Mouse (Mus musculus) olfactory bulb, adult 2 months (tissue): Measurements from ENCODE around the gene Syncrip.

Source experiments
- CTCF ChIP-seq: fragments of 200-500 bp; IDR thresholded peaks from 2 replicates; pipeline ENCODE4 v1.5.1; 2012; ENCODE audit warnings: low read depth, mild to moderate bottlenecking, low read length, moderate library complexity; ENCODE audit not compliant: insufficient read depth
- POLR2A ChIP-seq: fragments of 200-500 bp; IDR thresholded peaks from 2 replicates; pipeline ENCODE4 v1.6.1; 2012; ENCODE audit warnings: mild to moderate bottlenecking, low read depth, low read length, moderate library complexity; ENCODE audit not compliant: insufficient read depth

- TF ChIP-seq CTCF (no peak), POLR2A (no peak)
These were observed 598 bp downstream of the Syncrip start for GRCm38 (mm10) chr9:88481791-88482160.
